Mouse (Mus musculus): ENCODE data around the gene Olfr985. TPM values are rescaled to one million over a fixed set of nuclear protein-coding genes. Genes with fewer than 3 reads are reported as not detected.

Olfr985 gene
- polyA plus RNA-seq, 1 experiment from 2014 or later: not detected

Other genes with a start within 250 kb of the Olfr985 start
- not detected in 2 replicates for gene Olfr229, start 222.8 kb downstream of the Olfr985 start, polyA plus RNA-seq (2015; fragmentation: Nextera tagmentation; extraction: Ambion mirVana)
- not detected in 2 replicates for gene Olfr974, start 192.7 kb downstream of the Olfr985 start, polyA plus RNA-seq (2015; fragmentation: Nextera tagmentation; extraction: Ambion mirVana)
- gene Olfr975, start 178.1 kb downstream of the Olfr985 start, polyA plus RNA-seq (2015; fragmentation: Nextera tagmentation; extraction: Ambion mirVana): 0.09 TPM in 1 of 2 replicates, not detected in the other
- not detected in 2 replicates for gene Olfr976, start 169.1 kb downstream of the Olfr985 start, polyA plus RNA-seq (2015; fragmentation: Nextera tagmentation; extraction: Ambion mirVana)
- not detected in 2 replicates for gene Olfr978, start 138.1 kb downstream of the Olfr985 start, polyA plus RNA-seq (2015; fragmentation: Nextera tagmentation; extraction: Ambion mirVana)
- not detected in 2 replicates for gene Olfr979, start 126.7 kb downstream of the Olfr985 start, polyA plus RNA-seq (2015; fragmentation: Nextera tagmentation; extraction: Ambion mirVana)
- not detected in 2 replicates for gene Olfr980, start 120.6 kb downstream of the Olfr985 start, polyA plus RNA-seq (2015; fragmentation: Nextera tagmentation; extraction: Ambion mirVana)
- not detected in 2 replicates for gene Olfr981, start 108.7 kb downstream of the Olfr985 start, polyA plus RNA-seq (2015; fragmentation: Nextera tagmentation; extraction: Ambion mirVana)
- not detected in 2 replicates for gene Olfr982, start 56.4 kb downstream of the Olfr985 start, polyA plus RNA-seq (2015; fragmentation: Nextera tagmentation; extraction: Ambion mirVana)
- not detected in 2 replicates for gene Olfr983, start 36.6 kb downstream of the Olfr985 start, polyA plus RNA-seq (2015; fragmentation: Nextera tagmentation; extraction: Ambion mirVana)
- not detected in 2 replicates for gene Olfr984, start 16.0 kb downstream of the Olfr985 start, polyA plus RNA-seq (2015; fragmentation: Nextera tagmentation; extraction: Ambion mirVana)
- not detected in 2 replicates for gene Tmem225, start 17.9 kb upstream of the Olfr985 start, polyA plus RNA-seq (2015; fragmentation: Nextera tagmentation; extraction: Ambion mirVana)
- gene Olfr986, start 50.7 kb upstream of the Olfr985 start, polyA plus RNA-seq (2015; fragmentation: Nextera tagmentation; extraction: Ambion mirVana): 0.08 and 0.11 TPM in 2 replicates
- 13.1 and 13.7 TPM in 2 replicates for gene Zfp202, start 62.1 kb upstream of the Olfr985 start, polyA plus RNA-seq (2015; fragmentation: Nextera tagmentation; extraction: Ambion mirVana)
- gene Scn3b, start 139.0 kb upstream of the Olfr985 start, polyA plus RNA-seq (2015; fragmentation: Nextera tagmentation; extraction: Ambion mirVana): 156 and 169 TPM in 2 replicates

Data from midbrain, embryonic 15.5 days (tissue).